Comparison of ENCODE assay signal across 21 mouse cellular contexts in the genomic region with DNA sequence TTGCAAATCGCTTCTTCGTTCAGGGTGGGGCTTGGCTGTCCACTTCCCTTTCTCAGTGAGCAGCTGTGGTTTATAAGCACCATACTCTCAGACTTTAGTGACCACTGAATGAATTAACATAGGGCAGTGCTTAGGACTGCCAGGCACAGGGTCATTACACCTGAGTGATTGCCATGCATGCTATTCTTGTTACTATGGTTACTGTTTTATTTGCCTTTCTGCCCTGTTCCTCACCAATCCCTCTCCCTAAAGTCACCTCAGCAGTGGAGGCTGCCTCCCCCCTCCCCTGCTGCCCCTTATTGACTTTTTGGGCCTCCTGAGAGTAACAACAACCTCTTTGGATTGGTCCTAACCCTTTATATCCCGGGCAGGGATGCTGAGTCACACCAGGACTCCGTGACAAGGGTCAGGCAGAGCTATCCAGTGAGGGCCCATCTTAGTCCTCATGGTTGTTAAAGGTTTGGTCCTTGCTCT. TPM values are rescaled to one million over a fixed set of nuclear protein-coding genes. Genes with fewer than 3 reads are reported as not detected.
A peak's percentile ranks its signal among the peaks of the same experiment; 100 is the strongest.
DNase-seq lines count a peak whose midpoint lies in the region; ATAC-seq and TF ChIP-seq lines count a peak whose summit lies in the region.
"Had no signal": no experiment of that assay in that cellular context is flagged by ENCODE, and none has a peak within 500 bp of the region (broad histone marks: within the 10 kb centered on the region; RNA-seq: fewer than 3 reads in every experiment).

No protein-coding gene starts in this region.

- WGBS in neural tube, embryonic 11.5 days, result 22% methylated on average over 4 of the region's 4 CpGs
- WGBS in lung, postnatal 0 days, result 42% methylated on average over 4 of the region's 4 CpGs
- WGBS in stomach, postnatal 0 days, result 50% methylated on average over 4 of the region's 4 CpGs

- H3K4me3 ChIP-seq in neural tube, embryonic 11.5 days (ENCODE audit: low read depth, low read length), result no peak overlapping the region
- H3K4me3 ChIP-seq in lung, postnatal 0 days (ENCODE audit: low read depth, low read length), result no peak overlapping the region
- no peak overlapping the region for H3K4me3 ChIP-seq in stomach, postnatal 0 days (ENCODE audit: low read depth, low read length)
- H3K4me3 ChIP-seq: liver, embryonic 12.5 days; midbrain, embryonic 12.5 days; neural tube, embryonic 12.5 days had no signal

- H3K27me3 ChIP-seq in neural tube, embryonic 11.5 days (ENCODE audit: control insufficient read depth, insufficient read depth, low read length), result peaks cover 6% of the 10 kb centered on the region
- H3K27me3 ChIP-seq in lung, postnatal 0 days (replicated peaks; ENCODE audit: insufficient read depth, low read length), result 0 out of 2 replicates have a peak, but pooled peaks cover 8% of the 10 kb centered on the region
- no peaks in the 10 kb centered on the region for H3K27me3 ChIP-seq in stomach, postnatal 0 days (ENCODE audit: control insufficient read depth, insufficient read depth, low read length)

- H3K27ac ChIP-seq in neural tube, embryonic 11.5 days (ENCODE audit: low read depth, low read length), result no peak overlapping the region
- no peak overlapping the region for H3K27ac ChIP-seq in lung, postnatal 0 days (ENCODE audit: low read length)
- no peak overlapping the region for H3K27ac ChIP-seq in stomach, postnatal 0 days (replicated peaks)
- H3K27ac ChIP-seq: liver, embryonic 12.5 days; midbrain, embryonic 12.5 days; neural tube, embryonic 12.5 days had no signal

- no peaks in the 10 kb centered on the region for H3K9me3 ChIP-seq in neural tube, embryonic 11.5 days (ENCODE audit: control insufficient read depth, low read length)
- H3K9me3 ChIP-seq in lung, postnatal 0 days (ENCODE audit: low read length), result no peaks in the 10 kb centered on the region
- H3K9me3 ChIP-seq in stomach, postnatal 0 days (ENCODE audit: control insufficient read depth, low read length), result no peaks in the 10 kb centered on the region
- H3K9me3 ChIP-seq: G1E; liver, embryonic 12.5 days; midbrain, embryonic 12.5 days; neural tube, embryonic 12.5 days had no signal

- no peak overlapping the region for H3K4me2 ChIP-seq in neural tube, embryonic 11.5 days (ENCODE audit: low read depth)
- H3K4me2 ChIP-seq in lung, postnatal 0 days (replicated peaks; ENCODE audit: low read depth, low read length), result no peak overlapping the region
- no peak overlapping the region for H3K4me2 ChIP-seq in stomach, postnatal 0 days (replicated peaks; ENCODE audit: low read depth)
- H3K4me2 ChIP-seq: liver, embryonic 12.5 days; midbrain, embryonic 12.5 days; neural tube, embryonic 12.5 days had no signal

- H3K4me1 ChIP-seq in neural tube, embryonic 11.5 days (ENCODE audit: control insufficient read depth, insufficient read depth, low read length), result no peaks in the 10 kb centered on the region
- no peaks in the 10 kb centered on the region for H3K4me1 ChIP-seq in lung, postnatal 0 days (ENCODE audit: insufficient read depth, low read depth, low read length)
- H3K4me1 ChIP-seq in stomach, postnatal 0 days (replicated peaks; ENCODE audit: control insufficient read depth, insufficient read depth), result no peaks in the 10 kb centered on the region
- H3K4me1 ChIP-seq: midbrain, embryonic 12.5 days; neural tube, embryonic 12.5 days had no signal

- no peak for TF ChIP-seq CTCF in lung, postnatal 0 days (IDR thresholded peaks at IDR 0.05)
- no peak for TF ChIP-seq CTCF in stomach, postnatal 0 days (IDR thresholded peaks at IDR 0.05; ENCODE audit: low read depth)

- no peak for TF ChIP-seq EP300 in lung, postnatal 0 days (IDR thresholded peaks at IDR 0.05)
- TF ChIP-seq EP300 in stomach, postnatal 0 days (optimal IDR thresholded peaks at IDR 0.05), result no peak

- no peaks in the 10 kb centered on the region for H3K36me3 ChIP-seq in neural tube, embryonic 11.5 days (ENCODE audit: control insufficient read depth, insufficient read depth, low read length)
- no peaks in the 10 kb centered on the region for H3K36me3 ChIP-seq in lung, postnatal 0 days (ENCODE audit: insufficient read depth, low read length)
- H3K36me3 ChIP-seq in stomach, postnatal 0 days (ENCODE audit: control insufficient read depth, insufficient read depth, low read length), result no peaks in the 10 kb centered on the region
- H3K36me3 ChIP-seq: G1E; liver, embryonic 12.5 days; midbrain, embryonic 12.5 days; neural tube, embryonic 12.5 days had no signal

- ATAC-seq in neural tube, embryonic 11.5 days (ENCODE audit: insufficient read depth, low FRiP score, low TSS enrichment), result no peak
- peak; percentile 56 for ATAC-seq in lung, postnatal 0 days
- peak; percentile 77 for ATAC-seq in stomach, postnatal 0 days (ENCODE audit: low FRiP score, low TSS enrichment)
- ATAC-seq: forebrain, postnatal 0 days; liver, embryonic 12.5 days had no signal

- peak; percentile 13 for DNase-seq in kidney, adult 11 months
- DNase-seq in kidney, postnatal 36 days, result no peak
- DNase-seq in neural tube, embryonic 11.5 days (ENCODE audit: low spot score), result peak; percentile 28
- DNase-seq in neural tube, embryonic 10.5 days (ENCODE audit: extremely low spot score, low spot score), result no peak
- DNase-seq in lung, postnatal 0 days (ENCODE audit: low spot score), result peak; percentile 27
- peak; percentile 64 for DNase-seq in stomach, postnatal 0 days (ENCODE audit: low spot score)
- no peak for DNase-seq in cerebellum, adult 9-10 months
- DNase-seq in heart, postnatal 4 days, result no peak
- DNase-seq: B cell, adult 2 months; cerebellum, adult 8-10 months; forebrain, postnatal 0 days; heart, adult 11 months; layer of hippocampus, adult 9-11 months had no signal

- no peak overlapping the region for H3K9ac ChIP-seq in neural tube, embryonic 11.5 days (ENCODE audit: low read length)
- H3K9ac ChIP-seq in lung, postnatal 0 days (replicated peaks; ENCODE audit: low read depth), result no peak overlapping the region
- no peak overlapping the region for H3K9ac ChIP-seq in stomach, postnatal 0 days (ENCODE audit: low read length)
- H3K9ac ChIP-seq: forebrain, postnatal 0 days; liver, embryonic 12.5 days; midbrain, embryonic 12.5 days; neural tube, embryonic 12.5 days had no signal

RNA-seq across cellular contexts. Expression of a gene that starts 5.3 kb away (rescaled TPM):
- not detected in 2 replicates for polyA plus RNA-seq in neural tube, embryonic 11.5 days (2014; fragmentation: Nextera tagmentation; extraction: Ambion mirVana)
- polyA plus RNA-seq in lung, postnatal 0 days (2015; fragmentation: Nextera tagmentation; extraction: Ambion mirVana), result 7.2 and 8.9 TPM in 2 replicates
- 6.8 and 7.5 TPM in 2 replicates for polyA plus RNA-seq in stomach, postnatal 0 days (2015; fragmentation: Nextera tagmentation; extraction: Ambion mirVana)
- under 1 TPM in 1 of 2 experiments, not detected in 1; 0.38 TPM for total RNA-seq in heart, postnatal 4 days (2021)
- total RNA-seq: G1E; left cerebral cortex, postnatal 14 days had no signal
- polyA plus RNA-seq: G1E; heart, postnatal 0 days; midbrain, embryonic 12.5 days; neural tube, embryonic 12.5 days had no signal

RNA-seq across cellular contexts. Expression of a gene that starts 33.5 kb away (rescaled TPM):
- 2.1 and 3.2 TPM in 2 replicates for polyA plus RNA-seq in neural tube, embryonic 11.5 days (2014; fragmentation: Nextera tagmentation; extraction: Ambion mirVana)
- polyA plus RNA-seq in lung, postnatal 0 days (2015; fragmentation: Nextera tagmentation; extraction: Ambion mirVana), result 20.1 and 25.0 TPM in 2 replicates
- 21.3 and 31.7 TPM in 2 replicates for polyA plus RNA-seq in stomach, postnatal 0 days (2015; fragmentation: Nextera tagmentation; extraction: Ambion mirVana)
- 1 to 10 TPM in 1 of 2 experiments, under 1 TPM in 1; 0.77 to 1.1 TPM for total RNA-seq in heart, postnatal 4 days (2021)
- total RNA-seq: G1E had no signal
- polyA plus RNA-seq: G1E had no signal

RNA-seq across cellular contexts. Expression of a gene that starts 36.7 kb away (rescaled TPM):
- 40.8 and 44.6 TPM in 2 replicates for polyA plus RNA-seq in neural tube, embryonic 11.5 days (2014; fragmentation: Nextera tagmentation; extraction: Ambion mirVana)
- polyA plus RNA-seq in lung, postnatal 0 days (2015; fragmentation: Nextera tagmentation; extraction: Ambion mirVana), result 1.9 and 3.2 TPM in 2 replicates
- polyA plus RNA-seq in stomach, postnatal 0 days (2015; fragmentation: Nextera tagmentation; extraction: Ambion mirVana), result 7.0 and 8.7 TPM in 2 replicates
- 10 to 100 TPM; 18.5 to 20.3 TPM for total RNA-seq in heart, postnatal 4 days (2021)

RNA-seq across cellular contexts. Expression of a gene that starts 41.0 kb away (rescaled TPM):
- not detected in 2 replicates for polyA plus RNA-seq in neural tube, embryonic 11.5 days (2014; fragmentation: Nextera tagmentation; extraction: Ambion mirVana)
- not detected in 2 replicates for polyA plus RNA-seq in lung, postnatal 0 days (2015; fragmentation: Nextera tagmentation; extraction: Ambion mirVana)
- polyA plus RNA-seq in stomach, postnatal 0 days (2015; fragmentation: Nextera tagmentation; extraction: Ambion mirVana), result 0.02 and 0.11 TPM in 2 replicates
- not detected for total RNA-seq in heart, postnatal 4 days (2021)
- total RNA-seq: forebrain, postnatal 0 days; G1E had no signal
- polyA plus RNA-seq: G1E; heart, postnatal 0 days; neural tube, embryonic 12.5 days; spleen, adult 2 months; thymus, postnatal 0 days had no signal

RNA-seq across cellular contexts. Expression of a gene that starts 48.2 kb away (rescaled TPM):
- 2.1 and 3.2 TPM in 2 replicates for polyA plus RNA-seq in neural tube, embryonic 11.5 days (2014; fragmentation: Nextera tagmentation; extraction: Ambion mirVana)
- 36.4 and 37.3 TPM in 2 replicates for polyA plus RNA-seq in lung, postnatal 0 days (2015; fragmentation: Nextera tagmentation; extraction: Ambion mirVana)
- 14.3 and 14.6 TPM in 2 replicates for polyA plus RNA-seq in stomach, postnatal 0 days (2015; fragmentation: Nextera tagmentation; extraction: Ambion mirVana)
- 10 to 100 TPM; 15.5 to 16.4 TPM for total RNA-seq in heart, postnatal 4 days (2021)
- polyA plus RNA-seq: G1E had no signal

Comparison
In these comparisons a context has a peak if more than half of its experiments do, and no peak if none do; other contexts are left out.
1. DNase-seq: peak in kidney, adult 11 months (single experiment), neural tube, embryonic 11.5 days (single experiment), lung, postnatal 0 days (single experiment) and stomach, postnatal 0 days (single experiment); none in kidney, postnatal 36 days (0 of 2), neural tube, embryonic 10.5 days (single experiment), cerebellum, adult 9-10 months (single experiment) and heart, postnatal 4 days (single experiment).